Mouse (Mus musculus): ENCODE data around the gene Kctd7. TPM values are rescaled to one million over a fixed set of nuclear protein-coding genes. Genes with fewer than 3 reads are reported as not detected.

Gene Kctd7
- polyA plus RNA-seq, 1 experiment from 2014 or later = 16.4 TPM

GRCm38 (mm10) chr5:130173012-130173411, 28.4 kb downstream of the Kctd7 start:
- ATAC-seq (ENCODE audit: low FRiP score) = no peak
- 0 out of 2 replicates have a peak overlapping the region, but pooled peaks have one; percentile 83 for H3K9ac ChIP-seq (replicated peaks)
- WGBS = 93% methylated on average over 4 of the region's 4 CpGs

DNA sequence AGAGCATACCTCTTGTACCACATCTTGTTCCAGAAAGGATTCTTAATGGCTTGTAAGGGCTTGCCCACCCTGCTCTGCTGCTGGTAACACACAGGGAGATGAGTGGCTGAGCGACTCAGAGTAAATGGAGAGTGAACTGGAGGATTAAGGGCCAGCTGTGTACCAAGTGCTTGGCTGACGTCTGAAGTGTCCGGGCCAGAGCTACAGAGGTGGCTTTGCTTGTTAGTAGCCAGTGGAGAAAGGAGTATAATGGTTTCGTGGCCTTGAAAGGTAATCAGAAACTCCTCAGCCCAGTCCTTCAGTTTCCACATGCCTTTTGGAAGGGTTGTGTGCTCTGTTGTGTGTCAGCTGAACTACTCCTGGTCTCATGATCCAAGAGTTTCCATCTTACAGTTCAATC, 33.2 kb downstream of the Kctd7 start:
- no peak overlapping the region for H3K27ac ChIP-seq (replicated peaks)
- no peak overlapping the region for H3K9ac ChIP-seq (replicated peaks)
- no peak overlapping the region for H3K4me3 ChIP-seq (replicated peaks)
- H3K9me3 ChIP-seq (replicated peaks) = no peaks in the 10 kb centered on the region
- 75% methylated on average over 4 of the region's 4 CpGs for WGBS
- H3K4me1 ChIP-seq = peaks cover 24% of the 10 kb centered on the region
- no peak overlapping the region for H3K4me2 ChIP-seq
- H3K27me3 ChIP-seq (replicated peaks) = no peaks in the 10 kb centered on the region
- no peak for ATAC-seq (ENCODE audit: low FRiP score)
- H3K36me3 ChIP-seq = no peaks in the 10 kb centered on the region

More at GRCm38 (mm10) chr5:130173012-130173411, 28.4 kb downstream of the Kctd7 start:
- H3K4me2 ChIP-seq = peak overlapping the region; percentile 82
- no peaks in the 10 kb centered on the region for H3K27me3 ChIP-seq (replicated peaks)
- no peaks in the 10 kb centered on the region for H3K9me3 ChIP-seq (replicated peaks)
- H3K36me3 ChIP-seq = no peaks in the 10 kb centered on the region
- peaks cover 27% of the 10 kb centered on the region for H3K4me1 ChIP-seq
- peak overlapping the region; percentile 58; the same call in 1 of the 2 replicates for H3K4me3 ChIP-seq (replicated peaks)
- no peak overlapping the region for H3K27ac ChIP-seq (replicated peaks)

- no peaks in the 10 kb centered on the region for H3K9me3 ChIP-seq (replicated peaks)
- no peaks in the 10 kb centered on the region for H3K36me3 ChIP-seq
- 54% methylated on average over 7 of the region's 7 CpGs for WGBS
- peaks cover 10% of the 10 kb centered on the region; the same call in 1 of the 2 replicates for H3K4me1 ChIP-seq
- no peak overlapping the region for H3K4me3 ChIP-seq (replicated peaks)
- no peaks in the 10 kb centered on the region for H3K27me3 ChIP-seq (replicated peaks)
- 0 out of 2 replicates have a peak, but pooled peaks have one; percentile 28 for ATAC-seq (ENCODE audit: low FRiP score)
- H3K9ac ChIP-seq (replicated peaks) = no peak overlapping the region
- H3K4me2 ChIP-seq = no peak overlapping the region
- peak overlapping the region; percentile 28 for H3K27ac ChIP-seq (replicated peaks)
Observed at GRCm38 (mm10) chr5:130180362-130180761, 35.7 kb downstream of the Kctd7 start.

DNA sequence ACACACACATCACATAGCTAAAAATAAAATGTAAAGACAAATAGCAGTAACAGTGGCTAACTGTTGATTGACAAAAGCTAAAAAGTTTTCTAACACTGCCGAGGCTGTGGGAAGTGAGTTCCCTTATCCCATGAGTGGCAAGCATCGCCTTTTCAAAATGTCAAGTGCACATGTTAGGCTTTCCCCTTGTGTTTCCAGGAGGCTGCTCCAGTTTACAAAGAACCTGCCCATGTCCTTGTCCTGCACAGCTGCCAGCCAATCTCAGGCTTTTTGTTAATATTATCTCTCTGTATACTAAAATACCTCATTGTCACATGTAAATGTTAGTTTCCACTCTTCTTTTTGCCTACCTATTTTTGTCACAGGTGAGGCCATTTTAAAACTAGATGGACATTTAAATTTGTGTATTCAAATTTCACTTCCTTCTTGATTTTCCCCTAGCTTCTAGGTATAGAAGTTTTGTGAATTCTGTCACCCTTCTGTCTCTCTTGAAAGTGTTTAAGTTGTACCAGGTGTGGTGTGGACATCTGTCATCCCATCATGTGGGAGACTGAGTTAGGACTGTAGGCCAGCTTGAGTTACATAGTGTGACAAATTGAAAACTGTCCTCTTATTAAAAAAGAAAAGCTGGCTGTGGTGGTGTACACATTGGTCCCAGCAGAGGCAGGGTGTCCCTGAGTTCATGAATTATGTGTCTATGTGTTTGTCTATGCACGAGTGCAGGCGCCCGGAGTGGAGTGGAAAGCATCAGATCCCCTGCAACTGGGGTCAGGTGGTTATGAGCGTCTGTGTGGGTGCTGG, 37.3 kb downstream of the Kctd7 start:
- no peaks in the 10 kb centered on the region for H3K36me3 ChIP-seq
- peaks cover 13% of the 10 kb centered on the region; the same call in 1 of the 2 replicates for H3K4me1 ChIP-seq
- no peaks in the 10 kb centered on the region for H3K9me3 ChIP-seq (replicated peaks)
- H3K4me2 ChIP-seq = no peak overlapping the region
- WGBS = 83% methylated on average over 6 of the region's 6 CpGs
- H3K4me3 ChIP-seq (replicated peaks) = no peak overlapping the region
- no peaks in the 10 kb centered on the region for H3K27me3 ChIP-seq (replicated peaks)
- no peak for ATAC-seq (ENCODE audit: low FRiP score)
- H3K9ac ChIP-seq (replicated peaks) = no peak overlapping the region
- no peak overlapping the region for H3K27ac ChIP-seq (replicated peaks)

DNA sequence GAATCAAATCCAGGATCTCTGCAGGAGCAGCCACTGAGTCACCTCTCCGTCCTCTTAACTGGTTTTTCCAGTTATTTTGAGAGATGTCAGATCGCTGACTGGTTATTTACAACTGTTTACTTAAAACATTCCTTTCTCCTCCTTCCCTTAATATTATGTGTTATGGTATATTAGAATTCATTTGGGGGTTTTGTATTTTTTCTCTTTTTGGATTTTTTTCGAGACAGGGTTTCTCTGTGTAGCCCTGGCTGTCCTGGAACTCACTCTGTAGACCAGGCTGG, 37.8 kb downstream of the Kctd7 start:
- H3K36me3 ChIP-seq = no peaks in the 10 kb centered on the region
- no peak overlapping the region for H3K27ac ChIP-seq (replicated peaks)
- no peak overlapping the region for H3K4me3 ChIP-seq (replicated peaks)
- peaks cover 13% of the 10 kb centered on the region; the same call in 1 of the 2 replicates for H3K4me1 ChIP-seq
- H3K27me3 ChIP-seq (replicated peaks) = no peaks in the 10 kb centered on the region
- WGBS = 94% methylated on average over 3 of the region's 3 CpGs
- H3K9me3 ChIP-seq (replicated peaks) = no peaks in the 10 kb centered on the region
- no peak overlapping the region for H3K4me2 ChIP-seq
- no peak for ATAC-seq (ENCODE audit: low FRiP score)
- no peak overlapping the region for H3K9ac ChIP-seq (replicated peaks)

- WGBS = 89% methylated on average over 9 of the region's 9 CpGs
- Histone ChIP-seq H3K36me3 (peaks cover 7% of the 10 kb centered on the region), H3K4me3 (replicated peaks) (no peak overlapping the region), H3K4me1 (peaks cover 11% of the 10 kb centered on the region; the same call in 1 of the 2 replicates), H3K9ac (replicated peaks) (no peak overlapping the region), H3K9me3 (replicated peaks) (no peaks in the 10 kb centered on the region), H3K27ac (replicated peaks) (no peak overlapping the region), H3K27me3 (replicated peaks) (no peaks in the 10 kb centered on the region), H3K4me2 (no peak overlapping the region)
- no peak for ATAC-seq (ENCODE audit: low FRiP score)
Observed at GRCm38 (mm10) chr5:130184193-130184856, 39.7 kb downstream of the Kctd7 start.

- no peak for ATAC-seq (ENCODE audit: low FRiP score)
- Histone ChIP-seq H3K27ac (replicated peaks) (no peak overlapping the region), H3K27me3 (replicated peaks) (no peaks in the 10 kb centered on the region), H3K4me2 (no peak overlapping the region), H3K4me1 (peaks cover 5% of the 10 kb centered on the region; the same call in 1 of the 2 replicates), H3K9ac (replicated peaks) (no peak overlapping the region), H3K9me3 (replicated peaks) (no peaks in the 10 kb centered on the region), H3K36me3 (peaks cover 17% of the 10 kb centered on the region), H3K4me3 (replicated peaks) (no peak overlapping the region)
- 92% methylated on average over 6 of the region's 6 CpGs for WGBS
Observed at GRCm38 (mm10) chr5:130185312-130185711, 40.7 kb downstream of the Kctd7 start.

- peaks cover 2% of the 10 kb centered on the region; the same call in 1 of the 2 replicates for H3K4me1 ChIP-seq
- no peak overlapping the region for H3K4me3 ChIP-seq (replicated peaks)
- H3K9me3 ChIP-seq (replicated peaks) = no peaks in the 10 kb centered on the region
- no peaks in the 10 kb centered on the region for H3K27me3 ChIP-seq (replicated peaks)
- no peak overlapping the region for H3K4me2 ChIP-seq
- ATAC-seq (ENCODE audit: low FRiP score) = no peak
- 46% methylated on average over 7 of the region's 7 CpGs for WGBS
- no peak overlapping the region for H3K9ac ChIP-seq (replicated peaks)
- no peak overlapping the region for H3K27ac ChIP-seq (replicated peaks)
- peaks cover 32% of the 10 kb centered on the region for H3K36me3 ChIP-seq
Observed at GRCm38 (mm10) chr5:130187383-130187782, 42.7 kb downstream of the Kctd7 start.

DNA sequence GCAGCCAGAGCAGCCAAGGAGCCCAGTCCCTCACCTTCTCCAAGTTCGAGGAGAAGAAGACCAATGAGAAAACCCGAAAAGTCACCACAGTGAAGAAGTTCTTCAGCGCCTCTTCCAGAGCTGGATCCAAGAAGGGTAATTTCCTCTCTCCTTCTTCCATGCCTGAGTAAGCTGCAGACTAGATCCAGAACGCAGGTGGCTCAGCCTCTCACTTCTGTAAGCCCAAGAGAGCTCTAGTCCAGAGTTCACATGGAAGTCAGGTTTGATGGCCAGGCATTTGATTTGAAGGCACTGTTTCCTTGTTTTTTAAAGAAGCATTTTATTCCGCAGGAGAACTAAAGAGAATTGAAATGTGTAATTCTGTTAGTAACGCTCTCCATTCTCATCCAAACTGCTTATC, 46.2 kb downstream of the Kctd7 start:
- peaks cover 42% of the 10 kb centered on the region for H3K36me3 ChIP-seq
- H3K4me3 ChIP-seq (replicated peaks) = no peak overlapping the region
- no peak overlapping the region for H3K27ac ChIP-seq (replicated peaks)
- no peaks in the 10 kb centered on the region for H3K27me3 ChIP-seq (replicated peaks)
- H3K4me1 ChIP-seq = peaks cover 2% of the 10 kb centered on the region; the same call in 1 of the 2 replicates
- H3K4me2 ChIP-seq = no peak overlapping the region
- WGBS = 91% methylated on average over 6 of the region's 6 CpGs
- no peaks in the 10 kb centered on the region for H3K9me3 ChIP-seq (replicated peaks)
- ATAC-seq (ENCODE audit: low FRiP score) = no peak
- no peak overlapping the region for H3K9ac ChIP-seq (replicated peaks)

DNA sequence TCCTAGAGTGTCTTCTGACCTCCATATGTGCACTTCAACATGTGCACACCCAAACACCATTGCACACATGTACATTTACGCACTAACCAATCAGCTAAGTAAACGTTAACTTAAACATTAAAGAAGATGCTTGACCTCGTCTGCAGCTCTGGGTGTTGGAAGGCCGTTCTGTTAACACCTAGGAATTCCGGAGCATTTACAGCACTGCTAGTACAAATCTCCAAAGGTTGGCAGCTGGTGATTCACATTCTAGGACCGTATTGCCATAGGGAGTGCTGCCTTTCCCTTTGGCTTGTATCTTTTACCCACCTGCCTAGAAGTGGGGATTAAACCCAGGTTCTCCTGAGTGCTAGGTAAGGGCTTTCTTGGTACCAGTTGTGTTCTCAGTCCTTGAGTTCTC, 47.2 kb downstream of the Kctd7 start:
- Histone ChIP-seq H3K27me3 (replicated peaks) (no peaks in the 10 kb centered on the region), H3K4me3 (replicated peaks) (no peak overlapping the region), H3K4me2 (no peak overlapping the region), H3K4me1 (no peaks in the 10 kb centered on the region; the same call in 1 of the 2 replicates), H3K27ac (replicated peaks) (no peak overlapping the region), H3K36me3 (peaks cover 42% of the 10 kb centered on the region), H3K9ac (replicated peaks) (no peak overlapping the region), H3K9me3 (replicated peaks) (no peaks in the 10 kb centered on the region)
- ATAC-seq (ENCODE audit: low FRiP score) = no peak
- 89% methylated on average over 6 of the region's 6 CpGs for whole genome bisulfite sequencing

DNA sequence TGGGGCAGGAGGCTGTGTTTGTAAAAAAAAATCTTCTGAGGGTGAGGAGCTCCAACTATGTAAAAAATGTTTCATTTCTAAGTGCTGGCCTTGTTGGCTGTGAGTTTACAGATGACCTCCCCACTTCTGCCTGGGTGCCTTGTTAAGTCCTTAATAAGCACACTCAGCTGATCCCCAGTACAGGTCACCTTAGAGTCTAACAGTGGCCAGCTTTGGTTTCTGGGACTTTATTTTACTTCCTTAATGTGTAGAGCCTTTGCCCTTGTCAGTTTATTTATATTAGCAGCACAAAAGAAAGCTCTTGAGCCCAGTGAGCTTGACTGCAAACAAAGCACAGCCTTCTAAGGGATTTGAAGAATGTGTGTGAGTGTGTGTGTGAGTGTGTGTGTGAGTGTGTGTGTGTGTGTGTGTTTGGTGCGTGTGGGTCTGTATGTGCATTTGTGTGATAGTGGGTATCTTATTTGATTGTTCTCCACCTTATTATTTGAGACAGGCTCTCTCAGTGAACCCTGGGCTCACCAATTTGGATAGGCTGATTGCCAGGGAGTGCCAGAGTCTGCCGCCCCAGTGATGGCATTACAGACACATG, 47.8 kb downstream of the Kctd7 start:
- H3K4me1 ChIP-seq = no peaks in the 10 kb centered on the region; the same call in 1 of the 2 replicates
- WGBS = 77% methylated on average over 2 of the region's 2 CpGs
- peaks cover 42% of the 10 kb centered on the region for H3K36me3 ChIP-seq
- ATAC-seq (ENCODE audit: low FRiP score) = no peak
- H3K9ac ChIP-seq (replicated peaks) = no peak overlapping the region
- H3K4me2 ChIP-seq = no peak overlapping the region
- H3K9me3 ChIP-seq (replicated peaks) = no peaks in the 10 kb centered on the region
- H3K27me3 ChIP-seq (replicated peaks) = no peaks in the 10 kb centered on the region
- H3K27ac ChIP-seq (replicated peaks) = no peak overlapping the region
- no peak overlapping the region for H3K4me3 ChIP-seq (replicated peaks)
